Comparison of ENCODE assay signal across 21 mouse cellular contexts in genomic region chr1:188330406-188330805, GRCm38 (mm10).
"Had no signal": no experiment of that assay in that cellular context is flagged by ENCODE, and none has a peak within 500 bp of the region (broad histone marks: within the 10 kb centered on the region; RNA-seq: fewer than 3 reads in every experiment).

No protein-coding gene starts in this region.

- H3K9me3 ChIP-seq: limb, embryonic 12.5 days; limb, embryonic 15.5 days; liver, embryonic 12.5 days; liver, embryonic 15.5 days; midbrain, embryonic 15.5 days; neural tube, embryonic 12.5 days; neural tube, embryonic 15.5 days had no signal

- ATAC-seq: liver, embryonic 12.5 days; midbrain, embryonic 15.5 days had no signal

- H3K4me1 ChIP-seq: limb, embryonic 12.5 days; limb, embryonic 15.5 days; liver, embryonic 12.5 days; liver, embryonic 15.5 days; midbrain, embryonic 15.5 days; neural tube, embryonic 12.5 days; neural tube, embryonic 15.5 days had no signal

- H3K27ac ChIP-seq: limb, embryonic 12.5 days; limb, embryonic 15.5 days; liver, embryonic 12.5 days; liver, embryonic 15.5 days; midbrain, embryonic 15.5 days; neural tube, embryonic 12.5 days; neural tube, embryonic 15.5 days had no signal

- H3K4me2 ChIP-seq: limb, embryonic 12.5 days; limb, embryonic 15.5 days; liver, embryonic 12.5 days; liver, embryonic 15.5 days; midbrain, embryonic 11.5 days; midbrain, embryonic 15.5 days; neural tube, embryonic 12.5 days; neural tube, embryonic 15.5 days had no signal

- H3K9ac ChIP-seq: limb, embryonic 12.5 days; limb, embryonic 15.5 days; liver, embryonic 12.5 days; liver, embryonic 15.5 days; midbrain, embryonic 15.5 days; neural tube, embryonic 12.5 days; neural tube, embryonic 15.5 days had no signal

- H3K36me3 ChIP-seq: limb, embryonic 12.5 days; limb, embryonic 15.5 days; liver, embryonic 12.5 days; liver, embryonic 15.5 days; midbrain, embryonic 15.5 days; neural tube, embryonic 12.5 days; neural tube, embryonic 15.5 days had no signal

- H3K27me3 ChIP-seq: limb, embryonic 12.5 days; limb, embryonic 15.5 days; liver, embryonic 12.5 days; liver, embryonic 15.5 days; midbrain, embryonic 15.5 days; neural tube, embryonic 12.5 days; neural tube, embryonic 15.5 days had no signal

- DNase-seq: kidney, adult 11 months; kidney, adult 8-10 months; kidney, postnatal 14 days; kidney, postnatal 4 days; left cerebral cortex, postnatal 4 days; lung, adult 2 months; lung, postnatal 14 days; lung, postnatal 4 days; retina, postnatal 1 day; right cerebral cortex, postnatal 25 days; spleen, adult 18-20 months; thymus, adult 18-20 months; thymus, postnatal 36 days had no signal

- H3K4me3 ChIP-seq: limb, embryonic 12.5 days; limb, embryonic 15.5 days; liver, embryonic 12.5 days; liver, embryonic 15.5 days; midbrain, embryonic 15.5 days; neural tube, embryonic 12.5 days; neural tube, embryonic 15.5 days had no signal
